Mouse (Mus musculus): ENCODE results near the gene Cubn.
A peak's percentile ranks its signal among the peaks of the same experiment; 100 is the strongest.

The Cubn gene

GRCm38 (mm10) chr2:13480744-13481143 is 10.9 kb downstream of the Cubn start:
- DNase-seq = no peak

GRCm38 (mm10) chr2:13479165-13479564 is 12.4 kb downstream of the Cubn start:
- DNase-seq = no peak

GRCm38 (mm10) chr2:13470108-13470507 is 21.5 kb downstream of the Cubn start:
- no peak for DNase-seq

GRCm38 (mm10) chr2:13469641-13470040 is 22.0 kb downstream of the Cubn start:
- no peak for DNase-seq

- DNase-seq = no peak
Observed at GRCm38 (mm10) chr2:13466685-13467084, 24.9 kb downstream of the Cubn start.

GRCm38 (mm10) chr2:13458088-13458487 is 33.5 kb downstream of the Cubn start:
- DNase-seq = no peak

GRCm38 (mm10) chr2:13456821-13457220 is 34.8 kb downstream of the Cubn start:
- no peak for DNase-seq

GRCm38 (mm10) chr2:13451495-13452491 is 39.8 kb downstream of the Cubn start:
- no peak for DNase-seq

- DNase-seq = no peak
Observed at GRCm38 (mm10) chr2:13450895-13451294, 40.7 kb downstream of the Cubn start.

GRCm38 (mm10) chr2:13450470-13450869 is 41.1 kb downstream of the Cubn start:
- no peak for DNase-seq

- DNase-seq = no peak
Observed at GRCm38 (mm10) chr2:13445156-13445555, 46.5 kb downstream of the Cubn start.

- DNase-seq = no peak
Observed at GRCm38 (mm10) chr2:13438983-13439382, 52.6 kb downstream of the Cubn start.

GRCm38 (mm10) chr2:13438275-13438845 is 53.3 kb downstream of the Cubn start:
- DNase-seq = no peak

GRCm38 (mm10) chr2:13432002-13432401 is 59.6 kb downstream of the Cubn start:
- no peak for DNase-seq

GRCm38 (mm10) chr2:13421974-13422760 is 69.4 kb downstream of the Cubn start:
- peak; percentile 49 for DNase-seq

GRCm38 (mm10) chr2:13416765-13417524 is 74.7 kb downstream of the Cubn start:
- DNase-seq = no peak

GRCm38 (mm10) chr2:13413520-13414178 is 78.0 kb downstream of the Cubn start:
- peak; percentile 69 for DNase-seq

GRCm38 (mm10) chr2:13410660-13411059 is 81.0 kb downstream of the Cubn start:
- DNase-seq = peak; percentile 31

GRCm38 (mm10) chr2:13409767-13410519 is 81.7 kb downstream of the Cubn start:
- no peak for DNase-seq

GRCm38 (mm10) chr2:13408333-13408732 is 83.3 kb downstream of the Cubn start:
- DNase-seq = no peak

GRCm38 (mm10) chr2:13407698-13408097 is 83.9 kb downstream of the Cubn start:
- DNase-seq = no peak
